Mouse (Mus musculus) CD4-positive, CD25-positive, alpha-beta regulatory T cell, adult 4 months (primary cell): ENCODE data around the gene Ndufc1. TPM values are rescaled to one million over a fixed set of nuclear protein-coding genes. Genes with fewer than 3 reads are reported as not detected.
"Not testable (repeated sequence)": the region's sequence is repeated elsewhere in the genome, so short reads cannot be mapped to it uniquely, and the experiment has no call there.

Experiments
- ATAC-seq: one replicate; pipeline ENCODE4 v1.8.0; 2017
- polyA plus RNA-seq, 2 experiments: library from polyadenylated mRNA; unstranded; fragments of 100-300 nt; shearing (Covaris generic); gene quantifications; one replicate each; pipeline ENCODE4 v1.2.1; 2017

Ndufc1 gene
- polyA plus RNA-seq, 2 experiments from 2014 or later: 177 to 260 TPM

DNA sequence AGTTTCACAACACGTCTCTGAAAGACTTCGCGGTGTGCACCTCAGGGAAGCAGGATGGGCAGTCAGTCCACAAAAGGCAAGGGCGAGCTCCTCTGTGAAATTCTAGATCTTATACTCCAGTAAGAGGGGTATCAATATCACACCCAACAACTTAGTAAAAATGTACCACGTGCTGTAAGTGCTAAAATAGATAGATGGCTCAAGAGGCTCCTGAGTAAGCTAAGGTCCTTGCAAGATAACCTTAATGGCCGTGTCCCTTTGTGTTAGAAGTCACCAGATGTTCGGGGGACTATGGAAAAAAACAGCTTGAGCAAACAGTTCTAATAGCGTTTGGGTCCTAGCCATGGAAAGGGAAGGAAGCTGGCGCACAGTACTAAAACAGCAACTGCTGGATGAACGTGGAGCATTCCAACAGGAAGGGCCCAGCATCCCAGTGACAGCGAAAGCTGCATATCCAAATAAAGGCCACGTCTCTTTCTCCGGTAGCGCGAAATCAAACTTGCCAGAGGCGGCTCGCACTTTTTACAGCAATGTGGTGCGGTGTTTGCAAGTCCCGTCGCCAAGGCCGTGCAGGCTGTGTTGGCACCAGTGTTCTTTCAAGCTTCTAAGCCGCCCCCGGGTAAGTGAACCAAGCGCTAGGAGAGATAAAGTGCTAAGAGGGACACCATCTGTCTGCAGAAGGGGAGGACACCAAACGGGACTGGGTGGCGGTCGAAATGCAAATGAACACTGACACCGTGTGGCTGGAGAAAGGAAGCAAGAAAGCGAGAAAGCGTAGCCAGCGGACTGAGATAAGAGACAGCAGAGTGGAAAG is 43.9 kb downstream of the Ndufc1 start:
- ATAC-seq: peak; percentile 97

DNA sequence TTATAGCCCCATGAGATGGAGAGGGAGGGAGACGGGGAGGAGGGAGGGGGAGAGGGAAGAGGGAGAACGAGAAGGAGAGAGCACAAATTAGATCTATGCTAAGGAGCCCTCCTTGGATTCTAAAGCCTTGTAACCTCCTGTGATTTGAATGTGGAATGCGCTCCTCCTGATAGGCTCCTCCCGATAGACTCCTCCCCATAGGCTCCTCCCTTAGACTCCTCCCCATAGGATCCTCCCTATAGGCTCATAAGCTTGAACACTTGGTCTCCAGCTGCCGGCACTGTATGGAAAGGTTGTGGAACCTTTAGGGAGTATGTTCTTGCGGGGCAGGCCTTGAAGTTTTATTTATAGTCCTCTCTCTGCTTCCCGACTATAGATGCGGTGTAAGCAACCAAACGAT is 47.7 kb downstream of the Ndufc1 start:
- no peak for ATAC-seq

DNA sequence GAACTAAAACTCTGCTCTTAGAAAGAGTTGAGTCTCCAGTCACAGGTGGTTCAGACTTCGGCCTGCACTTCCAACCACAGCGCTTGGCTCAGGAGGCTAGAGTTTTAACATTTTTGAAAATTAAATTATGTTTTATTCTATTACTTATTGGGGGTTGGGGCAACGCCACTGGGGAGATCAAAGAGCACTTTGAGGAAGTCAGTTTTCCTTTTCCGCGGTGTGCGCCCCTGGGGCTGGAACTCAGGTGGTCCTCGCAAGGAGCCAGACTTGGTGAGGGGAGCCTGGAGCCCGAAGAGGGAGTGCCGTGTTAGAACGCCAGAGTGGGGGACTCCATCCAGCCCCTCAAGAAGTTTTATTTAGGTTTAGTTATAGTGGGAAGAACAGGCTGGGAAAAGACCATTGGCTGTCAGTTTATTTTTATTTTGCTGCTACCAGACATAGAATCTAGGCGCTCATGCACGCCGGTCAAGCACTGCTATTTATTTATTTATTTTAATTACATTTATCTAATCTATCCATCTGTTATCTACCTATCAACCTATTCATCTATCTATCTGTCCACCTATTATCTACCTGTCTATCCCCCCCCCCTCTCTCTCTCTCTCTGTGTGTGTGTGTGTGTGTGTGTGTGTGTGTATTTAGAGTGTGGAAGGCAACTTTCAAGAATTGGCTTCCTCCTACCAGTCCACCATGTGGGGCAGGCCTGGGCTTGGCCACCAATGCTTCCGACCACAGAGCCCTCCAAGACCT is 49.1 kb downstream of the Ndufc1 start:
- no peak for ATAC-seq

DNA sequence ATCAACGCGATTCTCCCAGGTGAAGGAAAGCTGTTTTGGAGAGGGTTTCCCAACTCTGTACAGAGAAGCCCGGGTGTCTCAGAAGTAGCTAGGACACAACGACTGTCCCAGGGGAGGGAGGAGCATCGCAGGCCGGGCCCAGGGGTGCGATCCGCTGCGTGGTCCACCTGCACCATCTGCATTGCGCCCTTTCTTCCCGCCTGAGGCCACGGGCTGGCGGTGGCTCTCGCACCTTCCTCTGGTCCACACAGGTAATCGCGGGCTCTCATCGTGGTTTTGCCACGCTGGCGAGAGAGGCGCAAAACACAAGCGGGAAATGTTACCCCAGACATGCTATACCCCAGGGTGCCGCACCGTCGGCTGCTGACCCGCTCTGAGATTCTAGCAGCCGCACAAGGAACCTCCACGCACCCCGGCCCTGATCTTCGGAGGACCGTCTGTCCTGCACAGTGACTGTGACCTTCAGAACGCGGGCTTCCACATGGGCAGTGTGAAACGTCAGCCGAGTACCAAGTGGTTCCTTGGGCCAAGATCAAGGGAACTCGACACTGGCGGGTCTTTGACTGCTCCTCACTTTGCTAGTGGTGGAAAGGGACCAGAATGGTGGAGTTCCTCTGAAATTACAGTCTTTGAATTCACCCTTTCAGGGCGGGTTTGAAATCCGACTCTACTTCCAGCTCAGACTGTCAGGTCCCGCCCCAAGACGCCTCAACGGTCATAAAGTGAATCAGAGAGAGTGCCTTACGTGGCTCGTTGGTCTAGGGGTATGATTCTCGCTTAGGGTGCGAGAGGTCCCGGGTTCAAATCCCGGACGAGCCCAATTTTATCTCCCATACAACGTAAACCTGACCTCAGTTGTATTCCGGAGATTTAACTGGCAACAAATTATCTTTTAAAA is 49.9 kb downstream of the Ndufc1 start:
- ATAC-seq: peak; percentile 61

DNA sequence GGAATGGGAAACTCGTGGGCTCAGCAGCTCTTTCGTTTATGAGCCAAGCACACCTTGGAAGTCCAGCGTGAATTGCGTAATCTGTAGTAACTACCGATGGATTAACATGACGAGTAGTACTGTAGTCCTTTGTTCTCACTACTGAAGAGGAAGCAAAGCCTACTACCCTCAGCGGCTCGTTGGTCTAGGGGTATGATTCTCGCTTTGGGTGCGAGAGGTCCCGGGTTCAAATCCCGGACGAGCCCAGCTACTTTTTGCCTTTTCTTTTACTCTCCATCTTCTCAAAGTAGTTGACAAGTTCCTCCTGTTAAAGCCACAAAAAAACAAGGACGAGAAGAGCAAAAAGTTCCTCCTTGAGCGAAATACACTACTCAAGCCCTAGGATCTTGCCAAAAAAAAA is 50.6 kb downstream of the Ndufc1 start:
- ATAC-seq: peak; percentile 33

DNA sequence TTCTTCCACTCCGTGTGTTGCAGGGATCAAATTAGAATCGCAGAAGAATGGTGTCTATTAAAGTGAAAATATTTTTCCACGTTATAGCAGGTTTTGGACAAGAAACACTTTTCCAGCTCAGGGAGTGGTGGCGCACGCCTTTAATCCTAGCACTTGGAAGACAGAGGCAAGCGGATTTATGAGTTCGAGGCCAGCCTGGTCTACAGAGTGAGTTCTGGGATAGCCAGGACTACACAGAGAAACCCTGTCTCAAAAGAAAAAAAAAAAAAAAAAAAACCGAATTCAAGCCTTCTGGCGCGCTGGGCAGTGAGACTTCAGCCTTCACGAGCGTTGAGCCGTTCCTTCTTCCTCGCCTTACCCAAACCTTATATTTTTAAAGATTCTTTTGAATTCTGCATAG is 51.2 kb downstream of the Ndufc1 start:
- no peak for ATAC-seq

DNA sequence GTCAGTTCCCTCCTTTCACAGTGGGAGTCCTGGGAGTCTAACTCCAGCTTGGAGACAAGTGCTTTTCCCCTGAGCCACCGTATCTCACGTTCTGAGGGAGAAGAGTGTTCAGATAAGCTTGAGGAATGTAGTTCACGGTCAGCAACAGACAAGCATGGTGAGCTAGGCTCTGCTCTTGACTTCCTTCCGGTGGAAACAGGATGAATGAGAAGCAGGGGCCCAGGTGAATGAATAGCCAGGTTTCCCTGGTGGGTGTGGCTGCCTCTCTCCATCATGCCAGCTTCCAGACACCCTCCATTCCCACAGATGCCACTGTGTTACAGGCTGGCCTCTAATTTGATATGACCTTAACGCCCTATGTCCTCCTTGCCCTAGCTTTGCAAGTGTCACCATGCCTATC is 51.7 kb downstream of the Ndufc1 start:
- no peak for ATAC-seq

DNA sequence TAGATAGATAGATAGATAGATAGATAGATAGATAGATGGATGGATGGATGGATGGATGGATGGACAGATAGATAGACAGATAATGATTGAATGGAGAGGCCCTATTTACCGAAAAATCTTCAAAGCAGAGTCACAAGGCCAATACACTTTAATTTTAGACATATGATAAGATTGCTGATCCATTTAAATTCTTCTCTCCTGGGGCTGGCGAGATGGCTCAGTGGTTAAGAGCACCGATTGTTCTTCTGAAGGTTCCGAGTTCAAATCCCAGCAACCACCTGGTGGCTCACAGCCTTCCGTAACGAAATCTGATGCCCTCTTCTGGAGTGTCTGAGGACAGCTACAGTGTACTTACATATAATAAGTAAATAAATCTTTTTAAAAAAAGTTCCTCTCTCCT is 53.8 kb downstream of the Ndufc1 start:
- ATAC-seq: not testable (repeated sequence)

Other genes with a start within 250 kb of the Ndufc1 start
- gene Noct, start 184.5 kb downstream of the Ndufc1 start, polyA plus RNA-seq: 1 to 10 TPM; 3.3 to 4.4 TPM
- 10 to 100 TPM; 55.9 to 66.9 TPM for gene Elf2, start 68.3 kb downstream of the Ndufc1 start, polyA plus RNA-seq
- gene Mgarp, start 12.2 kb downstream of the Ndufc1 start, polyA plus RNA-seq: 1 to 10 TPM; 1.7 to 2.4 TPM
- 10 to 100 TPM; 18.4 to 30.4 TPM for gene Naa15, start 6.2 kb upstream of the Ndufc1 start, polyA plus RNA-seq
- gene Rab33b, start 74.9 kb upstream of the Ndufc1 start, polyA plus RNA-seq: 10 to 100 TPM; 20.8 to 21.9 TPM
- gene Setd7, start 151.9 kb upstream of the Ndufc1 start, polyA plus RNA-seq: 10 to 100 TPM in 1 of 2 experiments, 1 to 10 TPM in 1; 9.6 to 10.3 TPM